Mouse (Mus musculus) C2C12 (cell line): ENCODE results near the gene Fignl1.

Experiments
- CEBPB ChIP-seq: IDR thresholded peaks from one replicate; pipeline ENCODE4 v1.6.1; 2011; ENCODE audit warnings: low read depth, mild to moderate bottlenecking, control low read depth, moderate library complexity
- CTCF ChIP-seq: IDR thresholded peaks from one replicate; pipeline ENCODE4 v1.5.1; 2011; ENCODE audit not compliant: control insufficient read depth, insufficient read depth, insufficient read length
- FOSL1 ChIP-seq: IDR thresholded peaks from one replicate; pipeline ENCODE4 v1.8.0; 2011; ENCODE audit warnings: mild to moderate bottlenecking, low read length; ENCODE audit not compliant: poor library complexity, insufficient read depth, severe bottlenecking
- MAX ChIP-seq: IDR thresholded peaks from one replicate; pipeline ENCODE4 v1.6.1; 2011; ENCODE audit warnings: mild to moderate bottlenecking, control low read depth
- MYOD1 ChIP-seq: IDR thresholded peaks from one replicate; pipeline ENCODE4 v1.6.1; 2011; ENCODE audit warnings: low read depth; ENCODE audit not compliant: control insufficient read depth, insufficient read length
- MYOG ChIP-seq: IDR thresholded peaks from one replicate; pipeline ENCODE4 v1.6.1; 2011; ENCODE audit not compliant: control insufficient read depth, insufficient read length; ENCODE audit errors: extremely low read depth
- USF1 ChIP-seq: IDR thresholded peaks from one replicate; pipeline ENCODE4 v1.6.1; 2011; ENCODE audit warnings: low read depth, mild to moderate bottlenecking, control low read depth, moderate library complexity

DNA sequence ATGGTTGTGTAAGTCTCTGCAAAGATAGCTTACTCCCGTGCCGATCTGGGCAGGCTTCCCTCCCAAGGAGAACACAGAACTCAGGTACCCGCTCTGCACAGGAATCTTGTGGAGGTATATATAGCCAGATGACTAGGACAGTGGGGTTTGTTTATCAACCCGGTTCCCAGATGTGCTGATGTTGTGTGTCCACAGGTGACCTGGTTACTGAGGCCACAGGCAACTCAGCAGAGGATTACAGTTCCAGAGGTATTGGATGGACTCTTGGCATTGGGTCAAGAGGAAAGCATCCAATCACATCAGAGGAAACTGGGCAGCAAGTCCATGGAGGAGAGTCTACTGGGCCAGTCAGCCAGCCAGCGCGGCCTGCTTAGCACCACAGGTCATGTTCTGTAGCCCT is 10.0 kb upstream of the Fignl1 start:
- TF ChIP-seq CTCF = no peak
- TF ChIP-seq MAX = no peak
- no peak for TF ChIP-seq CEBPB
- TF ChIP-seq MYOD1 = no peak
- no peak for TF ChIP-seq USF1
- TF ChIP-seq MYOG = no peak
- TF ChIP-seq FOSL1 = no peak
